Mouse (Mus musculus) spleen, postnatal 14 days (tissue): ENCODE results near the gene Glb1l.
A peak's percentile ranks its signal among the peaks of the same experiment; 100 is the strongest.

ENCODE experiments used
- DNase-seq, 2 experiments: peaks; one replicate each; pipeline ENCODE4 v3.0.0; 2021 to 2022; ENCODE audit warnings: low spot score in 2 of 2

The Glb1l gene

DNA sequence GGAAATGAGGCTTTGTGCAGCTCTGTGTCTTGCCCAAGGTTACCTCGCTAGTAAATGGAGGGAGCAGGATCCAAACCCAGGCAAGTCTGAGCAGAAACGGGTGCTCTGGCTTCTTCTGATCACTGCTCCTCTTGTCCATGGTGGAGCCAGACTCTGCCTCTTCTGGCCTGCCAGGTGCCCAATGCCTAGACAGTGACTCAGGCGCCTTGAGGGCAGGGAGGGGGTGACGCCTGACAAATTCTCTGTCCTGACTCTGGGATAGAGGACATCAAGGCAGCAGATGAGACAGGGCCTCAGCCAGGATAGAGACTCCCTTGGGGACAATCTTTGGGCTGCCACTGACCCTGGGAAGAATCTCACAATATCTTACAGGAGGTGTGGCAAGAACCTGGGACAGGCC is 20.6 kb upstream of the Glb1l start:
- no peak for DNase-seq

DNA sequence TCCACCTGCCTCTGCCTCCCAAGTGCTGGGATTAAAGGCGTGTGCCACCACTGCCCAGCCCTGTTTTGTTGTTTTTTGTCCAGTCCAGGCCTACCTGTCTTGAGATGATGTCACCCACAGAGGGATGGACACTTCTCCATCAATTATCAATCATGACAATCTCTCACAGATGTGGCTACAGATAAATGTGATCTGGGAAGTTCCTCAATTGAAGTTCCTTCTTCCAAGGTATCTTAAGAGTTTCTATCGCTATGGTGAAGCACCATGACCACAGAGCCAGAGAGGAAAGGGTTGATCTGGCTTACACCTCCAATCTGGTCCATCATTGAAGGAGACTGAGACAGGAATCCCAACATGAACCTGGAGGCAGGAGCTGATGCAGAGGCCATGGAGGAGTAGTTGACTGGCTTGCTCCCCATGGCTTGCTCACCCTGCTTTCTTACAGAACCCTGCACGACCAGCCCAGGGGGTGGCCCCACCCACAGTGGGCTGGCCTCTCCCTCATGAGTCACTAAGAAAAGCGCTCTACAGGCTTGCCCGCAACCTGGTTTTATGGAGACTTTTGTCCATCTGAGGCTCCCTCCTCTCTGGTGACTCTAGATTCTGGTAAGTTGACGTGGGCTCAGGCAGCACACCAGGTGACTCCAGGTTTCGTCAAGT is 19.9 kb upstream of the Glb1l start:
- no peak for DNase-seq

DNA sequence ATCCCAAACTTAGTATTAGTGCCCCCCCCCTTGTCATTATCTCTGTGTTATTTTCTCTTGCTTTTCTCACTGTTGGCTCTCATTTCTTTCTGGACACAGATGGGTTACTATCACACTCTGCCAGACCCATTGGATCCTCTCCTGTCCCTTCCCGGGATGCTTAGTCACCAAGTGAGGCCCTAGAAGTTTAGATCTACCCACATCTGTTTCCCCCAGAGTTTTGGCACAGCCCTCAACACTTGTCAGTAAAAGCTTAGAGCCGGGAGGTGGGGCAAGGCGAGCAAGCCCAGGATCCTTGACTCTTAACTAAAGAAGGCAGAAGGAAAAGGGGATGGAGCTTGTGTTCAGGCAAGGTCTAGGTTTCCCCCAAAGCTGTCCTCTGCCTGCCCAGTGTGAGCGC is 18.5 kb upstream of the Glb1l start:
- no peak for DNase-seq

DNA sequence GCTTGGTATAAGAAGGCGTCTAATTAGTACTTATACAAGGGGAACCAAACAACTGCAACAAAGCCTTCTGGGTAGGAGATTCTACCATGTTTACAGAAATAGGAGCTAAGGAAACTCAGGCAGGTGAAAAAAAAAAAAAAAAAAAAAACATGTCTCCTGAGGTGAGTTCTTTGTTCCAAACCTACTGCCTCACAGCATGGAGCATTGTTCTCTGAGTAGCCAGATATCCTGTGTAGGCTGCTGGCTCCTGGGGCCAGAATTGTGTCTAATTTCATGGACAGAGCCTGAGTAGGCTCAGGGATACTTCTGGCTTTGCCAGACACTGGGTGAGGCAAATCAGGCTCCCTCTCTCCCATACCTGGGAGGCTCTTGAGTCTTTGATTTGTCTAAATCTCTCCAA is 17.0 kb upstream of the Glb1l start:
- DNase-seq: no peak

DNA sequence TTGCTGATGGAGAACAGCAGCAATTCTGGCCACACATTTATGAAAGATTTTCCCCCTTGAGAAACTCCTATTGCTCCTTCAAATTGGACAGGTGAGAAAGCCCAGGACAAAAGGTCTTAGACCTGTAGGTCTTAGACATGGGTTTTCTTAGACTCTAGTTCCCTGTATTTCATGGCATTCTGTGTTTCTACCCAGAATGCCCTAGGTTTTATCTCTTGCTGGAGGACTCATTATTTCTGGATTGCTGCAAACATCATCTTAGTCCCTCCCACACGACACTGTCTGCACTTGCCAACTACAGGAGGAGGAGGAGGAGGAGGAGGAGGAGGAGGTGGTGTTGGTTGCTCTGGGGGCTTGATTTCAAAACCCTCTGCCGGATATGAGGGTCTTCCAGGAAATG is 15.5 kb upstream of the Glb1l start:
- no peak for DNase-seq

DNA sequence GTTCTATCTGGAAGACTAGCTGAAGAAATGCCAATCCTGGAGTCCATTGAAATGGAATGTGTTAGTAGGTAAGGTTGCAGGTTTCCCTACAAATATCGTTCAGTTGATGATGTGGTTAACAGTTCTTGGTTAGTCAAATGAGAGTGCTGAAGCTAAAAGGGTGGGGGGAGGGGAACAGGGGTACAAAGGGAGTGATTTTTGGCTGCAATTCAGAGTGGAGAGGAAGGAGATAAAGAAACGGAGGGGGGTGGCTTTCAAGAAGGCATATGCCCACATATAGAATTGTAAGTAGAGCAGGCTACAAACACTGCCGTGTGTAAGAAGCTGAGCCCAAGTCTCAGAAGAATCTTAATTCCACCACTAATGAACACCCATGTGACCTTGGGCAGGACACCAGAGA is 14.9 kb upstream of the Glb1l start:
- no peak for DNase-seq

DNA sequence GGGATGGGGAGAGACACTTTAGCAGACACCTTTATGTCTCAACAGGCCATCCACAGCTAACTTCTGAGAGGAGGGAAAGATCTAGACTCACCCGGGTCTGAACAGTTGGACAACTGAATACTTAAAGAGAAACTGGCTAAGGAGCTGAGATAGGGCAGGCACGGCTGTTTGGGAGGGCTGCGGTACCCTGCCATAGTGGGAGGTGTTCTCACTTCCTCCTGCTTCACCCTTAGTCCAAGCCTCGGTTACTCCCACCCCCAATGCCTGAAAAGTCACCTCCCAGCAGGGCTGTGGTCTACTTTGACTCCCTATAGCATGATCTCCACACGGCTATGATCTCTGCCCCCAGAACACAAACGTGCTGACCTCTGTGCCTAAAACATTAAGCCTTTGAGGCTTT is 12.9 kb upstream of the Glb1l start:
- DNase-seq: no peak

DNA sequence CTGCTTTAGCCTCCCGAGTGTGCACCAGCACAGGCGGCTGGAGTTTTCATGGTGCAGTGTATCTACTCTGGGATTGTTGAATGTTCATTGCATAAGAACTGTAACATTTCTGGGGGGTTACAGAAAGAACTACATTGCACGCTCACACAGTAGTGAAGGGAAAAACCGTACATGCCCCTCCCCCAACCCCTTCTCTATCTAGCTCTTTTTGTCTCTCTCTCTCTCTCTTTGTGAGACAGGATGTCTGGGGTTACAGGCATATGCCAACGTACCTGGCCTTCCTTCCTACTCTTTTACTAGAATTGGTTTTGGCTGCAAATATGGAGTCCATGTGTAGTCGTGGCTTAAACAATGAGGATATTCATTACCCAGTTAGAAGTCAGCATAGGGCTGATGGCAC is 12.3 kb upstream of the Glb1l start:
- no peak for DNase-seq

DNA sequence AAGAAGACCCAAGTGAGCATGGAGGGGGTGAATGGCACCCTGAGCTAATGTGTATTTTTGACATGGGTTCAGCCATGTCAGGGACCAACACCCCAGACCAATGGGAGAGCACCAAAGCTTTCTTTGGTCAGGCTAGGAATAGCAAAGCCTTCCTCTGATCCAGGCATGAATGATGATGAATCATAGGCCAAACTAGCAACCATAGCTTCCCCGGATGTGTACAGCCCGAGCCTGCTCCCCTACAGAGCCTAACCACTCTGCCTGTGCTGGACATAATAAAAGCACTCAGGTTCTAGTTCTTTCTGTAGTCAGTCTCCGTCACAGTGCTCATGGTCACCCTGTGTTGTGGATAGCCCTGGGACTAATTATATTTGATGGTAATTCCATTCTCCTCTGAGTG is 10.9 kb upstream of the Glb1l start:
- no peak for DNase-seq

DNA sequence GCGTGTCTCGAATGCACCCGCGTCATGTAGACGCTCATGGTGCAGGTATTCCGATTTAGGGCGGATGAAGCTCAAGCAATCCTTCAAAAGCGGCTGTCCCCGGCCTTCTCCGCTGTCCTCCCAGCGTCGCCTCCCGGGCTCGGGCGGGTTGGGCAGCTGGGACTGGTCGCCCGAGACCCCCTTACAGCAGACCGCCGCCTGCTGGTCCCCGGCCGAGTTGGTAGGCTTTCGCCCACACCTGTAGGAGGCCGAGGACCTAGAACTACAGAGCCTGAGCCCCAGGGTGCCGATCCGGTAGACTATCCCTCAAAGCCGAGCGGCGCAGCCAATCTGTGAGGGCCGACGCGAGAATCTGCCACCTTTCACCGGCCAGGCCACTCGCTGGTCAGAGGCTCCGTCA is 8.9 kb upstream of the Glb1l start, which contains the start of gene Tuba4a:
Gene Tuba4a, minus strand, starts transcription at position 335 of the 400 bp plus-strand sequence.
- peak in 1 of 2 experiments; percentile 49 for DNase-seq

DNA sequence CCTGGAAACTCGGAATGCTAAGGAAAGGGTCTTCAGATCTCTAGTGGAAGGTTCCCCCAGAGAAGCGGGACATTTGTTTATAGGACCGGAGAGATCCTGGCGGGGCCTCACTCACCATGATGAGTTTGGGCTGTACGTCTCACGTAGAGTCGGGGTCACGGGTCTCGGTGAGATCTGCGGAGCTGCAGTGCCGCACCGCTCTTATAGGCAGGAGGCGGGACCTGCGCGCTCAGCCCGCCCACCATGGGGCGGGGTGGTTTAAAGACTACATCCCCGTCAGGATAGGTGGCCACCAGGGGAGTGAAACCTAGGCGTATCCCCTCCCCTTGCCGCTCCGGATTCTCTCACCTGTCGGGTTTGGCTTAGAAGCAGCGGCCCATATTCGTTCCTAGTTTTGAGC is 8.5 kb upstream of the Glb1l start:
- DNase-seq: peak; percentile 98

DNA sequence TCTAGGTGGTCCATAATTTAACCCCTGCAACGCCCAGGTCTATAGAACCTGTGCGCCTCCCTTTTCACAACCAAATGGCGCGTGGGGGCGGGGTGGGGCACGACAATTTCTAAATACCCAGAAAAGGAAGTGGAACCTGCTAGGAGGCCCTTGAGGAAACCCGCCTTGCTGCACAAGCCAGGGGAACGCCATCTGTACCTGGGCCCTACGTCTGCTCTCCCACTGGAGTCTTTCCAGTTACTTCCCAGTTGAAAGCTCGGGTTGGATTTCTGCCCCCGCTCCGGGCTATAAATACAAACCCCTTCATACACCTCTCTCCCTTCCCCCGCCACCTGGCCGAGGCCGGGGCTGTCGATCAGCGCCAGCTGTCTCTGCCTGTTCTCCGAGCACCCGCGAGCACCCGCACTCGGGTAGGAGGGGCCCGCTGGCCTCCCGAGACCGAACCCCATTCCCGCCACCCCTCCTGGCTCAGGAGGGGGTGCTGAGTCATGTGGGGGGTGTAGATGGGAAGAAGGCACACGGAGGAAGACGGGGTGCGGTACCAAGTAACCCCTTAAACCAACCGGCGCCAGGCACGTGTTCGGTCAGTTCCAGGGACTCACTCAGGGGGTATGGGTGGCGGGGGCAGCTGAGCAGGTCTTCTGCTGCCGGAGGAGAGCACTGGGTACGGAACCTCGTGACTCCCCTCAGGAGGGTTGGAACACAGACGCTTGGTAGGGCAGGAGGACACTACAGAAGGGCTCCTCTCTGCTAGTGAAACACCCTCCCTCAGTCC is 7.8 kb upstream of the Glb1l start:
- DNase-seq: peak; percentile 46 to 58

DNA sequence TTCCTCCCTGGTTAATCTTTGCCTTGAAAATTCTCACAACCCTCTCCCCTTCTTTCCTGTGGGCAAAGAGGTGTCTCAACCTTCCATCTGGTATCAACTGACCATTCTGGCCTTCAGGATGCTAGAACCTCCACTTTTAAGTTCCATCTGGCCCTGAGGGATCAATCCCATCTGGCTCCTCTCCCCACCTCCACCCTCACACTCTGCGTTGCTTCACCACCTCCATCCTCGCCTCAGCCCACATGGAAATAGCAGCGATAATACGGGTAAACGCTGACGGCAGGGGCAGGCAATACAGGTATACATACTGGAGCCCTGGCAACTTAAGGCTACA is 7.2 kb upstream of the Glb1l start:
- DNase-seq: no peak

DNA sequence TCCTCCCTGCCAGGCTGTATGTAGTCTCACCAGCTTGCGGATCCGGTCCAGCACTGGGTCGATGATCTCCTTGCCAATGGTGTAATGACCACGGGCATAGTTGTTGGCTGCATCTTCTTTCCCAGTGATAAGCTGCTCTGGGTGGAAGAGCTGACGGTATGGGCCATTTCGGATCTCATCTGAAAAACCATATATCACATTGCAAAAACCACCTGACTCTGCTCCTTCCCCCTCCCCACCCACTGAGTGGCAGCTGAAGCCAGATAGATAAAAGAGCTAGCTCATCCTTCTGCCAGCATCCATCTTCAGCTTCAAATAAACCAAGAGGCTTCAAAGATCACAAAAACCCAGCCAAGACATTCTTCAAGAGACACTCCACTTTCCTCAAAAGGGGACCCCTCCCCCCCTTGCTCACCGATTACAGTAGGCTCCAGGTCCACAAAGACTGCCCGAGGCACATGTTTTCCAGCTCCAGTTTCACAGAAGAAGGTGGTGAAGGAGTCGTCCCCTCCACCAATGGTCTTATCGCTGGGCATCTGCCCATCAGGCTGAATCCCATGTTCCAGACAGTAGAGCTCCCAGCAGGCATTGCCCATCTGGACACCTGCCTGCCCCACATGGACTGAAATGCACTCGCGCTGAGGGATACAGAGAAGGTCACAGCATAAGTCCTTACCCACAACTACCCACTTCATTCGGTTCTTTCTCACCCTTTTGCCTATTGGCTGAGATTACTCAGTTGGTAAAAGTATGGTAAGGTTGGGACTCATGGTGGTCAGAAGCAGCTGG is 6.4 kb upstream of the Glb1l start:
- DNase-seq: no peak

DNA sequence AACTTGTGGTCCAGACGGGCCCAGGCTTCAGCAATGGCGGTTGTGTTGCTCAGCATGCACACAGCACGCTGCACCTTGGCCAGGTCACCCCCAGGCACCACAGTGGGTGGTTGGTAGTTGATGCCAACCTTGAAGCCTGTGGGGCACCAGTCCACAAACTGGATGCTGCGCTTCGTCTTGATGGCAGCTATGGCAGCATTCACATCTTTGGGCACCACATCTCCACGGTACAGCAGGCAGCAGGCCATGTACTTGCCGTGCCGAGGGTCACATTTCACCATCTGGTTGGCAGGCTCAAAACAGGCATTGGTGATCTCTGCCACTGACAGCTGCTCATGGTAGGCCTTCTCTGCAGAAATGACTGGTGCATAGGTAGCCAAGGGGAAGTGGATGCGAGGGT is 5.2 kb upstream of the Glb1l start:
- no peak for DNase-seq

DNA sequence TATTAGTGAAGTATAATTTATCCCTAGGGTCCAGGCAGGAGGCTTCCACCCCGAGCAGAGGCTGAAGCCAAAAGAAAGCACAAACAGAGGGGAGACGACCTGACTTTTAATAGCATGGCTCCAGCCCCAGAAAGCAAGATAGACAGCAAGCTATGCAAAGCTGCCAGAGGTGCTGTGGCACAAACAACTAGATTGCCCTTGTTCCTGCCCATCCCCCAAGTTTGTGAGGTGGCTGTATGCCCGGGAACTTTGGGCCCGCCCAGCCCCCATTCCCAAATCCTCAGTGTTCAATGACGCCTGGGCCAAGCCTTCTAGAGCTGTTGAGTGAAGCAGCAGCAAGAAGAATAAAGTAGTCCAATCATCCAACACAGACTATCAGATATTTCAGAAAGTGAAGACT is 4.3 kb upstream of the Glb1l start:
- no peak for DNase-seq

DNA sequence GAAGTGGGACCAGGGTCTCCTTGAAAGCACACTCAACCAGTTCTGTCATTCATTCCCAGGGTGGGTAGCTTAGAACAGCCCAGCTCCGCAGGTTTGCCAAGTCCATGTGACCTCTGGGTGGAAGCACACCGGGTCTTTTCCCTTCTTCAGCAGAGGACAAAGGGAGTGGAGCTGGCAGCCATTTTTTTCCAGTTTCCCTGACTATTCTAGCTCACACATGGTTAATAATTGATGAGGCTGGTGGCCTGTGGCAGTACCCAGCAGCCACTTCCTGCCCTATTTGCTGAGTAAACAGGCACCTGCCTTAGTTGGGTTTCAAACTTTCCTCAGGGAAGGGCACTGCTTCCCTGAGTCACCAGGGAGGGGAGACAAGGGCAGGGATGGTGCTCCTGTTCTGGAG is 3.8 kb upstream of the Glb1l start:
- DNase-seq: no peak

DNA sequence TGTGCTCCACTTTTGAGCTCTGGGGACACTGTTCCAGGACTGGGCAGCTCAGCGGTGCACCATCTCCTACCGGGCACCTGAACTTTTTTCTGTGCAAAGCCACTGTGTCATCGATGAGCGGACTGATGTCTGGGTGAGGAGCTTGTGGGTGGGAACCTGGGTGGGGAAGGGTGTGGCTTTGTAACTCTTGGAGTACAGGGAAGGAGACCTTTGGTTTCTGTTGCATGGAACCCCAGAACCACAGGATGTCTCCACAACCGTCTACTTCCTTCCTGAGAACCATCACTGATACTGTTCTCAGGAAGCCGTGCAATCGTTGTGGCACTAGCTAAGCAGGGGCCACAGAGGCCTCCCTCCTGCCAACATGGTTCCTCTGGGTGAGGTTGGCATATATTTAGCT is 2.5 kb upstream of the Glb1l start:
- no peak for DNase-seq

DNA sequence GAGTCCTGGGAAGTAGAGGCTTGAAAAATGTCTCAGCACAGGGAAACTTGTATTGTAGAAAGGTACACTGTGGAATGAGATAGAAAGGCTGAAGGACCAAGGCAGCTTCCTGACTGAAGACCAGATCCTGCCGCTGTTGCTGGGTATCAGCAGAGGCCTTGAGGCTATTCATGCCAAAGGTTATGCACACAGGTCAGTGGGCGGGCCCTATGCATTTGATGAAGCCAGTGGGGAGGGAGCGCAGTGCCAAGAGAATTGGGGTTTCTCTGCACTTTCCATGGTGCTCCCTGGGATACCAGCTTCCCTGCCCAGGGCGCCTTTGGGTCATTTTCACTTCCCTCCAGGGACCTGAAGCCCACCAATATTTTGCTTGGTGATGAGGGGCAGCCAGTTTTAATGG is 1.9 kb upstream of the Glb1l start:
- DNase-seq: no peak

DNA sequence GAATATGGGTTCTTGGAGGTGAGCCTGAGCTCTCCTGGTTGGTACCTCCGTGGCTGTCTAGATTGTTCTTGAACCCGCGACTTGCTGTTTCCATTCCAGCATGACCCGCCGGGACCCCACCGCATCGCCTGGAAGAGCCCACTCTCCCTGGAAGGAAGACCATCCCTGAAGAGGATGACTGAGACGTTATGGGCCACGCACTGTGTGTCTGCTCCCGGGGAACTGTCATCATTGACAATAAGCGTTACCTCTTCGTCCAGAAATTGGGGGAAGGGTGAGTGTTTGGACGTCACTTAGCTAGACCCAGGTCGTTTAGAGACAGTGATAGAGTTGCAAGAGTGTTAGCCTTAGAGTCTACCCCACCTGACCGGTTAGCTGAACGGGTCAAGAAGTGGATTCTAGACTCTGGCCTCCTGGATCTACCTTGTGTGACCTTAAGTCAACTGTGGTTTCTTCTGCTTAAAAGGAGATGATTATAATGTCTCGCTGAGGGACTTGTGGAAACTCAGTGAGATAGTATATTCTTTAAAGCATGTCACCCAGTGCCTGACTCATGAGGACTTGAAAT is 612 bp upstream of the Glb1l start:
- no peak for DNase-seq

DNA sequence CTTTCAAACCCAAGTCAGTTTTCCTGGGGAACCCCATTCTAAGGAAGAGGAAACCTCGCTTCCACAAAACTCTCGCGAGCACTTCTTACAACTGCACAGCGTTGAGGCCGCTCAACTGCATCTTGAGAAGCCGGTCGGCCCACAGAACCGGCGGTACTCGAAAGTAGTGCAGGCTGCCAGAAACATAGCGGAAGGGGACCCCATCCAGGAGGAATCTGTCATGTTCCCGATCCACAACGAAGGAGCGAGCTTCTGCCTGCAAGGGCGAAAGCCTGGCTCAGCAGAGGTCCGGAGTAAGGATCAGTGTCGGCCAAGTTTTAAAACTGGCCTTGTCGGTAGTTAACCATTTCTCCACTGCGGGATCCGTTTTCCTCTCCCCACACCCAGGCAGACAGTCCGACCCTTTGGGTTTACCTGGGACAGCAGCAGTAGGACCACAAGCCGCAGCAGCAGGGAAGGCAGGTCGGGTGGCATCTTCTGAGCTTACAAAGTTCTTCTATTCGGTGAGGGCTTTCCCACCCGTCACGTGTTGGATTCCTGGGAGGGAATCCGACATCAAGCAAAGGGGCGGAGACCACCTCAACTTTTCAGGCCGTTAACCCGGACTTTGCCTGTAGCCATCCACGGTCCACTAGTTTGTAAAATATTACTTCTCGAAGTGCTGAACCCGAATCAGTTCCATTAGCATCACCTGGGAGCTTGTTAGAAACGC is 1.5 kb downstream of the Glb1l start:
- no peak for DNase-seq

DNA sequence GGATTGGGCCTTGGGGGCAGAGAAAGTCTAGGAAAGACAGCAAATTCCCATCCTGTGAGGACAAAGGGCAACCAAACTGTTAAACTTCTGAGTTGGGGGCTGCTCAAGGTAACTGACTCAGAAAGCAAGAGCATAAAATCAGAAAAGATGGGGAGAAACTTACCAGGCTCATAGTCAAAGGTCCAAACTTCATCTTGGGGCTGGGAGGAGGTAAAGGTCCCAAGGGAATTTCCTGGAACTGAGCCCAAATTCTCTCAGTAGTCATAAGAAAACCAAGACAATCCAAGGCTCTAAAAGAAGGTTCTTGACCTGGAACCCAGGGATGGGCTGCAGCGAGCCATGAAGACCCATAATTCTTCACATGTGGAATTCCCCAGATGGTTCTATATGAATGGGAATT is 9.4 kb downstream of the Glb1l start:
- DNase-seq: no peak
